Mouse (Mus musculus): Measurements from ENCODE around the gene Fxr2.

DNA sequence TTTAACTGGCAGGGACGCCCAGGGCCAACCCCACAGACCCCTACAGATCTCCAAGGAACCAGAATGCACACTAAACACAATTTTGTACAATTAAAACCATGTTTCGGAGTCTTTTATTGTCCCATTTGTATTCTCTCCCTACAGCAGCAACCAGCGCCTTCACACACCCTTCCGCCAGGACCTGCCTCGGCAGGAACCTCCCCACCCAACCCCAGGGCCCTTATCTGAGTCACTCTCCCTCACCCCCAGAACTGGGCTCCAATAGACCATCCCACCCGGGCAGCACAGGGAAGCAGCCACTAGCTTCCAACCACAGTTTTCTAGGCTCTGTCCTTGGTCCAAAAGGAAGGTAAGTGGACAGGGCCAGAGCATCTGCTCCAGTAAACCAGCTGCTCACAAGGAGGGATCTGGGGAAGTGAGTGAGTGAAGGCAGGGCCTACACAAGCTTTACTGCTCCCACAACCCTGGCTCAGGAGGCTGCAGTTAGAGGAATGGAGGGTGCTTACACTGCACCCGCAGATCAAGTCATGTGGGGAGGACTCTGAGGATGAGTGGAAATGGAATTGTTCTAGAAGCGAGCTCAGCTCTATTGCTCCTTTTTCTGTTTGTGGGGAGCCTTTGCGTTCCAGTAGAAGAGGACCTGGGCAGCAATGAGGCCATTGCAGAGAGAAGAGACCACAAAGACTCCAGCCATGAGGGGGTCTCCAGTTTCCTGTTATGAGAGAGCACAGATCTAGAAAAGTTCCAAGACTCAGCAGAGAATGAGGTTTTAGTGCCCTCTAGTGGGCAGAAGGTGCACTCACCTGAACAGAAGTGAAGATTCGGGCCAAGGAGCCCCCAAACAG lies 24.0 kb downstream of the Fxr2 start:
- peak; percentile 67 for TF ChIP-seq CTCF (IDR thresholded peaks at IDR 0.05; ENCODE audit: low read depth, low read length)
- TF ChIP-seq POLR2A (IDR thresholded peaks at IDR 0.05; ENCODE audit: extremely low read depth, insufficient read depth, low read length), result no peak
